Mouse (Mus musculus) embryonic fibroblast, embryonic 13.5 days (primary cell): ENCODE measurements around the gene Kalrn. TPM values are rescaled to one million over a fixed set of nuclear protein-coding genes. Genes with fewer than 3 reads are reported as not detected.

Experiments
- H3K27ac ChIP-seq: 2 replicates; pipeline ENCODE4 v1.5.1; 2012; ENCODE audit warnings: low read length, control low read depth, inconsistent platforms; ENCODE audit not compliant: insufficient read depth
- H3K4me1 ChIP-seq: 2 replicates; pipeline ENCODE4 v1.6.1; 2011; ENCODE audit warnings: low read length; ENCODE audit not compliant: control insufficient read depth, insufficient read depth
- H3K4me3 ChIP-seq: 2 replicates; pipeline ENCODE4 v1.5.1; 2011; ENCODE audit warnings: mild to moderate bottlenecking, control low read depth, low read length; ENCODE audit not compliant: insufficient read depth
- CTCF ChIP-seq: IDR thresholded peaks from 2 replicates; pipeline ENCODE4 v1.5.1; 2011; ENCODE audit warnings: mild to moderate bottlenecking, control low read depth, low read length, moderate library complexity, borderline replicate concordance; ENCODE audit not compliant: insufficient read depth
- POLR2A ChIP-seq: IDR thresholded peaks from 2 replicates; pipeline ENCODE4 v1.6.1; 2011; ENCODE audit warnings: low read depth, mild to moderate bottlenecking, control low read depth, low read length, moderate library complexity
- polyA plus RNA-seq: library from polyadenylated mRNA; stranded (reverse); fragments of >200 nt; gene quantifications from 2 replicates; pipeline ENCODE4 v1.2.4, GENCODE M21; 2011; ENCODE audit warnings: low read depth; ENCODE audit not compliant: missing spikeins, insufficient read length

Gene Kalrn
- polyA plus RNA-seq, 1 experiment = 25.5 TPM

DNA sequence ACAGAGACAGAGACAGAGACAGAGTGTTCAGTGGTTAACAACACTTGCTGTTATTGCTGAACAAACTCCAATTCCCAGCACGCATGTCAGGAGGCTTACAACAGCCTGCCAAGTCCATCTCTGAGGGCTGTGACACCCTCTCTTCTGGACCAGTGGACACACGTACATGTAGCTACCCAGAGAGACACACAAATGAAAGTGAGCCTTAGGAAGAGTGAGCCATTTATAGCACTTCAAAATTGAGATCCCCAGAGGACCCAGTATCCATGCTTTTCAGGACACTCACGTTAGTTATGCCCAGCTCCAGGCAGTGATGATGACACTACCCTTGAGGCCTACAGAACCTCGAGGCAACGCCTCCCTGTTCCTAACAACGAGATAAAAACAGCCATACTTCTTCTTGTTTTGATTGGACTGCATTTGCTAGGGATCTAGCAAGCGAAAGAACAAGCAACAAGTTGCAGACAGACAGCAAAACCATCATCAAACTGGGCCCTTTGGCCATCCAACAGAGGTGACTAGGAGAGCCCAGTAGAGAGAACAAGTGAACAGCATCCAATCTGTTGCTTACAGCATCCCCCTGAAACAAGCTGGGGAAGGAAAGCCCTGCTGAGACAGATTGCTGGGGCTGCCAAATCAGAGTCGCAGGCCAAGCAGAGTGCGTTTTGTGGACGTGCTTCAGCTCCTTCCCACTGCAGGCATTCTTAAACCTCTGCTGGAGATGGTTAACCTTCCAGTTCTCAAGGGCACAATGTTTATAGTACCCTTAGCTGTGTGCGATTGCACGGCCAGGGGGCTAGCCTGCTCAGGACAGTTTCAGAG lies 634.8 kb downstream of the Kalrn start:
- Histone ChIP-seq H3K4me3 (no peak overlapping the region), H3K4me1 (peaks cover 18% of the 10 kb centered on the region), H3K27ac (no peak overlapping the region)
- no peak for TF ChIP-seq CTCF
- TF ChIP-seq POLR2A = no peak

DNA sequence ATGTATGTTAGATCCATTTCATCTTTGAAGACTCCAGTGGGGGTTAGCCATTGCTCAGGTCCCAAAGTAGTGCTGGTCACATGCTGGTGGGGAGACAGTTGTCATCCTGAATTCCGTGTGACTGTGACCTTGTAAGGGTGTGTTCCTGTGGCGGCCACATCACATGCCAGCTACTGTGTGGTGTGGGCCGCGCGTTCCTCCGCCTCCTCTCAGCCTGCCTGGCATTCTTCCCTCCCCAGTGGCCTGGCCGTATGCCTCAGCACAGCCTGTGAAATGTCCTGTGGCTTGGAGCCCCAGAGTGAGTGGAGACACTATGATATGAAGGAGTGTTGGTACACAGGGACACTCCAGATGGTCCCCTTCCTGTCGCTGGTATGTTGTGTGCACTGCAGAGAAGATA lies 635.8 kb downstream of the Kalrn start:
- Histone ChIP-seq H3K27ac (no peak overlapping the region), H3K4me1 (peaks cover 18% of the 10 kb centered on the region), H3K4me3 (no peak overlapping the region)
- TF ChIP-seq POLR2A (no peak), CTCF (no peak)

DNA sequence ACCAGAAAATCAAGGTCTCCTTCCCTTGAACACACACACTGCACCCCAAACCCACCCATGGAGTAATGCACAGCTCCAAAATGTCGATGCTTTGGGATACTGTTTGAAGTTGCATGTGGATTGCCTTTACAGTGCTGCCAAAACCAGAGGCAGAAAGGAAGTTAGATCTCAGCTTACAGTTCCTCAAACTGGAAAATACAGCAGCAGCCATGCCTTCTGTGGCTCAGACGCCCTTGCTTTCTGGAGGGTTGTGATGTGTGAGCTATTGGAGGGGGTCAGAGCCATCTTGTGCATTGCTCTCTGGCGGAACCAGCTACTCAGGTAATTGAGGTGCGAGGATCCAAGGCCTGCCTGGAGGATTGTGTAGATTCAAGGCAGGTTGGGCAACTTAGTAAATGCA lies 636.4 kb downstream of the Kalrn start:
- peaks cover 14% of the 10 kb centered on the region for H3K4me1 ChIP-seq
- TF ChIP-seq POLR2A (no peak), CTCF (no peak)
- no peak overlapping the region for H3K4me3 ChIP-seq
- H3K27ac ChIP-seq = no peak overlapping the region

DNA sequence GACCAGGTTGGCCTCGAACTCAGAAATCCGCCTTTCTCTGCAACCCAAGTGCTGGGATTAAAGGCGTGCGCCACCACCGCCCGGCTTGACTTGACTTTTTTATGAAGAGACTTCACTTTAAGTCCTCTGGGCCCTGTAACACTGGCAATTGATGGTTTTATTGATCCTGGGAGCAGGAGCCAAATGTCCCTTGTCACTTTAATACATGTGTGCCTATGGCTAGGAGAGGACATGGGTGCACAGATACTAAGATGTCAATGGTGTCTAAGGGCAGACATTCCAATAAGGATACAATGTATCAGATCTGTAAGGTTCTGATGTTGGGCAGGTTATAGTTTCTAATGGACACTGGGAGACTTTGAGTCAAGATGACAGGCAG lies 637.9 kb downstream of the Kalrn start:
- Histone ChIP-seq H3K4me1 (peaks cover 6% of the 10 kb centered on the region), H3K27ac (no peak overlapping the region), H3K4me3 (no peak overlapping the region)
- TF ChIP-seq CTCF (no peak), POLR2A (no peak)

DNA sequence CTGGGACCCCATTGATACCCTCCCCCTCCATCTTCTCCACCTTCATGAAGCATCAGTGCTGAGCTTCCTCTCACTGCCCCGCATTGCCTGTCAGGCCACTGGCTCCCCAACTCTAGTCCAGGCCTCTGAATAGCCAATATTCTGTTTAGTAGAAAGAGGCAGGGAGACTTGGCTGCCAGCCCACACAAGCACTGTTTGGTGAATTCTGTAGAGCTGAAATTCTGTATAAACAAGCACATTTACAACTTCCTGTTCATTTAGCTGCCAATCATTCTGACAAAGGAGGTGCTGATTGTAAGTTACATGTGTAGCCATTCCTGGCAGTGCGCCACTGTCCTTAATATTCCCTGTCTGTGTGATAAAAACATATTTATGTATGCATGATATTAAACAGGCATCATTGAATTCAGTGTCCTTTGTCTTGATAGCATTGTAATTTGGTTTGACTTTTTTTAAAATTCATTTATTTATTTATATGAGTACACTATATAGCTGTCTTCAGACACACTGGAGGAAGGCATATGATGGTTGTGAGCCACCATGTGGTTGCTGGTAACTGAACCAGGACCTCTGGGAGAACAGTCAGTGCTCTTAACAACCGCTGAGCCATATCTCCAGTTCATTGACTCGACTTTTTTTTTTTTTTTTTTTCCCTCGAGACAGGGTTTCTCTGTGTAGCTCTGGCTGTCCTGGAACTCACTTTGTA lies 638.5 kb downstream of the Kalrn start:
- no peak overlapping the region for H3K4me3 ChIP-seq
- peaks cover 6% of the 10 kb centered on the region for H3K4me1 ChIP-seq
- TF ChIP-seq CTCF (no peak), POLR2A (no peak)
- no peak overlapping the region for H3K27ac ChIP-seq

DNA sequence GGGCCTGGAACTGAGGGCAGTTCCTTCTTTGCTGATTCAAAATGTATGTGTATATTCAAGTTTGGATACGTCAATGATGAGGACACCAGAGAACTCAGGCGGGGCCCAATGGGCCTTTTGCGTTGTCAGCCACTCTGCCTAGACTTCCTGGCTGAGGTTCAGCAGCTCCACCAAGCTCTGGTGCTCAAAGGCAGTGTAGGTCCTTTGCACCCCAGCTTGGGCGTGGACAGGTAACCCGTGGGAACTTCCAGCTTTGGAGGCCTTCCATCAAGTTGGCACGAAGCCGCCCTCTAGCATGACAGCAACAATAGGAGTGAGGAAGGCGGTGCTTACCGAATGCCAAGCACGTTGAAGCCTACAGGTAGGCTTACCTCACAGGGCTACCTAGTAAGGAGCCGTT lies 639.9 kb downstream of the Kalrn start:
- TF ChIP-seq CTCF (no peak), POLR2A (no peak)
- Histone ChIP-seq H3K4me3 (no peak overlapping the region), H3K27ac (no peak overlapping the region), H3K4me1 (peaks cover 10% of the 10 kb centered on the region)

DNA sequence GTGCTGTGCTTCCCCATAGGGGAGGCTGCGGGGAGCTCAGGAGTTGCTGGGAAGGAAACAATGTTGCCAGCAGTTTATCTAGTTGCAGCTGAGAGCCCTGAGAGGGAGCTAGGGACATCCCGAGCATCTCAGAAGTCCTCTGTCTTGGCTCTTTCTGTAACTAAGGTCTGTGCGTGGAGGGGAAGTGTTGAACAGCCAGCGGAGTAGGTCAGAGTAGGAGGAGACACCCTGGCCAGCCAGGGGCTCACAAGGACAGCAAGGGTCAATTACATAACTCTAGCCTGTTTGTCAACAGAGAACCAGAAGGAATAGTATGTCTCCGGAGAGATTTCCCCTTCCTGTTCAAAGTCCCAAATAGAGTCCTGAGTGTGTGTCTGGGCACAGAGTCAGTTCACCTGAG lies 641.2 kb downstream of the Kalrn start:
- TF ChIP-seq CTCF (no peak), POLR2A (no peak)
- H3K27ac ChIP-seq = no peak overlapping the region
- H3K4me3 ChIP-seq = no peak overlapping the region
- H3K4me1 ChIP-seq = peaks cover 11% of the 10 kb centered on the region

DNA sequence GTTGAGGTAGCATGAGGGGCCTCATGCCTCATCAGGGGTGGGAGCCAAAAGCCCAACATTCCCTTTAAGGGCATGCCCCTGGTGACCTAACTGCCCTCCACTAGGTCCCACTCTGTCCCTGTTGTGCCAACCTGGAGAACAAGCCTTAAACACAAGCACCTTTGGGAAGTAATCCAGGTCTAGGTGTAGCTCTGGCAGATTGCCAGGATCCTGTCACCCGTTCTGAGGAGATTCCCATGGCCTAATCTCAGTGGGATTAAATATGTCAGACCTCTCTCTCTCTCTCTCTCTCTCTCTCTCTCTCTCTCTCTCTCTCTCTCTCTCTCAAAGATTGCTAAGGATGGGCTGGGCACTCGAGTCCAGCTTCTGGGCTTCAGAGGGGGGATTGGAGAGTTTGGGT lies 641.6 kb downstream of the Kalrn start:
- H3K27ac ChIP-seq = no peak overlapping the region
- TF ChIP-seq CTCF (no peak), POLR2A (no peak)
- H3K4me1 ChIP-seq = peaks cover 11% of the 10 kb centered on the region

DNA sequence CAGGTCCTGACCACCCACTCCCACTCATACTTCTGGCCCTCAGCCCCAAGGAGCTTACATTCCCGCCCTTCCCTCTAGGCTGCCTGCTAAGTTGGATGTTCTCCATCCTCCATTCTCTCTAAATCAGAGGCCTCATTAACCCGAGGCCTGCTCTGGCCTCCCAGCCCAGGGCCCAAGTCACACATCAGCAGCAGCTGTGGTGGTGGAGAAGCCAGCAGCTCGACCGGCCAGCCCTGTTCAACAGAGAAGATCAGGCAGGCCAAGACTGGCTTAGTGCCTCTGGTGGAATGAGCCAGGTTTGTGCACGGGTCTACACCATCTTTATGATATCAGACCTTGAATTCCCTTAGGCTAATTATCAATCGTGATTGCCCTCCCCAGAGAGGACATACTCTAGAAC lies 642.5 kb downstream of the Kalrn start:
- H3K4me3 ChIP-seq = no peak overlapping the region
- H3K4me1 ChIP-seq = peaks cover 16% of the 10 kb centered on the region
- TF ChIP-seq CTCF (no peak), POLR2A (no peak)
- H3K27ac ChIP-seq = no peak overlapping the region

More for the DNA sequence above, 641.6 kb downstream of the Kalrn start:
- H3K4me3 ChIP-seq = no peak overlapping the region

DNA sequence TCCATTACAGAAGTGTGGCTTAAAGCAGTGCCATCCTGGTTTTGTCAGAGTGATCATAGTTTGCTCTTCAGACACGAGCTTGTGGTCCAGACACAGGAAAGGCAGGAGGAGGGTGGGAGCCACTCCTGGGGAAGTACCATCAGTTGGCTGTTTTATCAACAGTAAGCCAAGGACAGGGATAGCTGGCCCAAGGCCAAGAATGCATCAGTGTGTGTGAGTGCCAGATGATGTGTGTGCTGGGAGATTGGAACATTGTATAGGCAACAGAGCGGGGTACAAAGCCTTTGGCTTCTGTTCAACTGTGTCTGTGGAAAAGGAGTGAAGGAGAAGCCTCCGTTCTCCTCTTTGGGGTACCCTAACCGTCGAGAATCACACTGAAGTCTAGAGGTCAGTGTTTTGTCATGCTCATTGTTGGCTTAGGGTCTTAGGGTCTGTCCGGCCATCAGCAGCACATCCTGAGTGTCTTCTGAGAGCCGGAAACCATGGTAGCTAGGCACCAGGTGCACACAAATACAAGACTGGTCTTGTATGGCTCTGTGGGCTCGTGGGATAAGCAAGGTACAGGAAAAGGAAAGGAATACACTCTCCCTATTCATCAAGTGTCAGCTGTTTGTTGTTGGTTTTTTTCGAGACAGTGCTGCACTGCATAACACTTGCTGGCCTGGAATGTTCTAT lies 644.4 kb downstream of the Kalrn start:
- no peak for TF ChIP-seq CTCF
- TF ChIP-seq POLR2A = no peak
- no peak overlapping the region for H3K4me3 ChIP-seq
- peaks cover 13% of the 10 kb centered on the region for H3K4me1 ChIP-seq
- peak overlapping the region; percentile 28 for H3K27ac ChIP-seq
